Mouse (Mus musculus) adrenal gland (tissue): ENCODE results near the gene Naa35.

Source experiments
- intact Hi-C: fragments of 180-260 bp; cut with DNase I; formaldehyde crosslinking; loops from one replicate; pipeline ENCODE4 v1.15.1; 2025

Naa35 gene

GRCm38 (mm10) chr13:59667763-59668162 is 82.7 kb downstream of the Naa35 start:
- intact Hi-C loops, result no loop called here

- intact Hi-C loops, result no loop called here
Observed at GRCm38 (mm10) chr13:59668501-59669093, 83.5 kb downstream of the Naa35 start.

- intact Hi-C loops, result no loop called here
Observed at GRCm38 (mm10) chr13:59669946-59670345, 84.9 kb downstream of the Naa35 start.

- intact Hi-C loops, result no loop called here
Observed at GRCm38 (mm10) chr13:59671521-59671920, 86.5 kb downstream of the Naa35 start.

GRCm38 (mm10) chr13:59672248-59672647 is 87.2 kb downstream of the Naa35 start:
- intact Hi-C loops, result no loop called here

- intact Hi-C loops, result no loop called here
Observed at GRCm38 (mm10) chr13:59673597-59673996, 88.5 kb downstream of the Naa35 start.

- intact Hi-C loops, result no loop called here
Observed at GRCm38 (mm10) chr13:59674215-59674614, 89.2 kb downstream of the Naa35 start.

GRCm38 (mm10) chr13:59674761-59675150 is 89.7 kb downstream of the Naa35 start:
- intact Hi-C loops, result no loop called here

- intact Hi-C loops, result no loop called here
Observed at GRCm38 (mm10) chr13:59675151-59676011, 90.3 kb downstream of the Naa35 start, which contains the start of gene Golm1. TSS of gene Golm1 (minus strand) at chr13:59675811.

GRCm38 (mm10) chr13:59676316-59677229 is 91.5 kb downstream of the Naa35 start:
- intact Hi-C loops, result no loop called here

- intact Hi-C loops, result no loop called here
Observed at GRCm38 (mm10) chr13:59679306-59679705, 94.2 kb downstream of the Naa35 start.

- intact Hi-C loops, result no loop called here
Observed at GRCm38 (mm10) chr13:59679908-59680307, 94.8 kb downstream of the Naa35 start.

- intact Hi-C loops, result no loop called here
Observed at GRCm38 (mm10) chr13:59682629-59683028, 97.6 kb downstream of the Naa35 start.

GRCm38 (mm10) chr13:59685236-59685635 is 100.2 kb downstream of the Naa35 start:
- intact Hi-C loops, result no loop called here
